Mouse (Mus musculus): ENCODE results near the gene Dock2.

Gene Dock2

DNA sequence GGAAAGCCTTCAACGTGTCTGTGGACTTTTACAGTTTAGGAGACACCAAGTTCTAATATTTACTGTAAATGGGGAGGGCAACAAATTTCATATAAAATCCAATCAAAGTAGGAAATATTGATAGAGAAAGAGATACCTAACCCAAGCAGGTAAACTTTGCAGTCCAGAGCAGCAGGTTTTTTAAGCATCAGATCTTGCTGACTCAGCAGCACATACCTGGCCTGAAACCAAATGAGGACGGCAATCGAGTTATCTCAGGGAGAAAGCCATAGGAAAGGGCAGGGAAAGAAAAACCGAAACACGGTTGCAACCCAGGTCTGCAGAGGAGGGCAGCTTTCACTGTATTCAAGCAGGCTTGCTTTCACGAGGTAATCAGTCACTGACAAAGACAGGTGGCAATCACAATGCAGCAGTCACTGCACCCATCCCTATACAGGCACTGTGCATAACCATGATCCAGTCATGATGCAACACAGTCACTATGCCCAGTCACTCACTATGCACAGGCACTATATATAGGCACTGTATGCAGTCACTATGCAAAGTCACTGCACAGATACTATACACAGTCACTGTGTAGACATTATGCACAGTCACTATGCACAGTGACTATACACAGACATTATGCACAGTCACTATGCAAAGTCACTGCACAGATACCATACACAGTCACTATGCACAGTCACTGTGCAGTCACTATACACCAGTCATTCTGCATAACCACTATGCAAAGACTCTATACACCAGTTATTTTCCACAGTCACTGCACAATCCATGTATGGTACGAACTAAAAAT lies 258.4 kb downstream of the Dock2 start:
- no peak for DNase-seq

DNA sequence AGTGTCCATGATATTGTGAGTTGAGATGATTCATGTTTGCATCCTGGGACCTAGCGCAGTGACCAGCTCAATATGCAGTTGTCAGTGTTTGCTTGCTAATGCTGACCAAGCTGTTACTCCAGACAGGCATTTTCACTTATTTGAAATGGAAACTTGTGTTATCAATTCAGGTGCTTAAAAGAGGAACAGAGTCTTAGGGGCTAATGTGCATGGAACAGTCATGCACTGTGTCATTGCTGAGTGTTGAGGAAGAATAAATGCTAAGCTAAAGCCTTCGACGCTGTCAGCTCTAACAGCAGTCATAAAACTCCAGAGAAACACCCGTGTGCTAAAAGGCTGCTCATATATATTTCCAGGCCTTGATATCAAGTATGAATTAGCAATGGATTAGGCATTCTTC lies 259.1 kb downstream of the Dock2 start:
- DNase-seq: no peak

DNA sequence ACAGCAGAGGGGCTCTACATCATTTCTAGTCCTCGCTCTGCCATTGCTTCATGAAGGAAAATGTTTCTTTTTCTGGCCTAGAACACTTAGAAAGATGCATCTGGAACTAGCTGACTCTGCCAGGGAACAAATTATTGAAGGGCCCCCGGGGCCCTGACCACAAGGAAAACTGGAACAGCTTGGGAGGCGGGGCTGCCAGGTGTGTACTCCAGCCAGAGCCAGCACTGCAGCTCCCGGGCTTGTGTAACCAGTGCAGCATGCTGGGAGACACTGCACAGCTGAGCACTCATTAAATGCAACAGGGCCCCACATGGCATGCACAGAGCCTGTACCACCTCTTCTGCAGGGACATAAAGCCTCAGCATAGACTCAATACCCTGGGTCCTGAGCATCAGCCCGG lies 265.1 kb downstream of the Dock2 start:
- DNase-seq: no peak

DNA sequence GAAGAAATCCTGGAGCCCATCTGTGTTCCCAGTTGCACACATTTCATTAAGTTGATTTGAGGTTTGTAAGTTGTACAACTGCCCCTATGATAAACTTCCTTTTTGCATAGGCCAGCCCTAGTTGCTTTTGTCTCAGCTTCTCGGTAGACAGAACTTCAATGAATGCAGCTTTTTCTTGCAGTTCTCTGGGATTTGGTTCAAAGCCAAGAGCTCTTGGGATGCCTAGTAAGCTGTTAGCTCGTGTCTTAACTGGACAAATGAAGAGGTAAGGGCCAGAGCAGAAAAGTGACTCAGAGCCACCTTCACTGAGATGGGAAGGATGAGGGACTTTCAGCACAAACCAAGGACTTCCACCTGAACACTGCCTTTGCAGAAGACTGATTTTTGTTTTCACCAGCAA lies 266.7 kb downstream of the Dock2 start:
- DNase-seq: no peak

DNA sequence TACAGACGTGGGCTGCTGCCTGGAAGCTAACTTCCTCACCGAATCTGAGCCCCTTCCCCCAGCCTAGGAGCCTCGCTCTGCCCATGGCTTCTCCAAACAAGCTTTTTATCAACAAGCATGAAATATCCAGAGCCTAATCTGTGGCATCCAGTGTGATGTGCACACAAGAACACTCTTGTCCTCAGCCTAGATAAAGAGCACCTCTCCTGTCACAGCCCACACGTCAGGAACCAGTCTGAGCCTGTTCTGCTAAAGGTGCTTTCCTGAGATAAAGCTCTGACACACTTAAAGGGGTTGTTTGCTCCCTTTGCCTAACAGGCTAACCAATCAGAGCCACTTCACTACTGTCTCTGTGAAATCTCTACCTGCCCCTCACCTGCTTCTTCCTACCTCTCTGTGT lies 268.4 kb downstream of the Dock2 start:
- no peak for DNase-seq

DNA sequence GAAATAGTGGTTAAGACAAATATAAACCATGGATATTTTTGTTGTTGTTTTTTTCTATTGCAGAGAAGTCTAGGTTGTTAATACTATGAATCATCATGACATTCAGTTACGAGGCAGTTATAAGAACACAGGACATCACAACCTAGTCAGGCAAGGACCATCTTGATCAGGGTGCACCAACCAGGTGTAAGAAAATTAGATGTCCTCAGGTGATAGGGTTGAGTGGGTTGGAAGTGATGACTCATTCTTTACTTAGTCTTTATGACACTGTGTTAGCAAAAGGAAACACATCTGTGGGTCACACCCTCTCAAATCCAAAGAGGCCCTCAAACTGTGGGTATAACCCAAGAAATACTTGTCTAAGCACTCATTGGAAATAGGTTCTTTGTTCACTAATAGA lies 277.3 kb downstream of the Dock2 start:
- no peak for DNase-seq

DNA sequence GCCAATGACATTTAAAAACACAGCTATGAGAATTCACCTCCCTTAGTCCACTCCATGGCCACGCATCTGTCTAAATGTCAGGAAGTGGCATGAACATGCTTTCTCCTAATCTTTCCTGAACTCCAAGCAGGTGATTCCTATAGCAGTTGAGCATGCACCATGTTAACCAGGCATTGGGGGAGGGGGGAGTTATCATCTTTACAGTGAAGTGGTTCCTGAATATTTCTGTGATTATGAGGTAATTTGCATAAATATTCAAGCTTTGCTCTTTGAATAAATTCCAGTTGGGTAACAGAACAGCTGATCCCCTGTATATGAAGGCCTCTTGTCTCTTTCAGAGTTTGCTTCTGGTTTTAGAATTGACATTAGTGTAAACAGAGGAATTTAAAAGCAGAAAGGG lies 284.0 kb downstream of the Dock2 start:
- DNase-seq: no peak

DNA sequence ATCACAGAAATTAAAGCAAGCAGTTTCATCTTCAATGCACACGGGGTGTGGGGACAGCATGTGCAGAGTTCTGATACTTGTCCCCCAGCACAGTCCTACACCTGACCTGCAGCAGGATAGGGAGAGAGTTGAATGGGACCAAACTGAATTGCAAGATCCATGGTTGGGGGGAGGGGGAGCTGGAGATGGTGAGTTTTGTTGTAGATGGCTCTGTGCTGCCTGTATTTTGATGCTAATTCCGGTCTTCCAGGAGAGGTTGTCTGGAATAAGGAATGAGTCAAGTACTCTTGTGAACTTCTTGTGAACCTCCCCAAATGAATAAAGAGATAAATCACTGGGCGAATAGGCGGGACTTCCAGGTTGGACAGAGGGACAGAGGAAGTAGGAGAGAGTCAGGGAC lies 289.0 kb downstream of the Dock2 start:
- no peak for DNase-seq

DNA sequence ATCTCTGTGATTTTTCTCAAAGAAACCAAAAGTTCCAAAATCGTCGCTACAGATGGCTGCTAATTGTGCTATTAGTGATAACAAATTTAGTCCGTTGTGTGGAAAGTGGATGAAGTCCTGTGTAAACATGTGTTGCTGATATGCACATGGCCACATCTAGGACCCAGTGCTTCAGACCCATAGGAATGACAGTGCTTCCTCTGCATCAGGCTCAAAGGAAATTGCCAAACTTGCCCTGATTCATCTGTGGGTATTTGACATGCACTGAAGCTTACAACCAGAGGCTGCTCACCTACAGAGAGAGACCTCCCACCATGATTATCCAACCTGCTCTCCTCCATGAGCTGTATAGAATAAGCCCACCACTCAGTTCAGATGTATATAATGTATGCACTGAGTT lies 290.7 kb downstream of the Dock2 start:
- DNase-seq: no peak

DNA sequence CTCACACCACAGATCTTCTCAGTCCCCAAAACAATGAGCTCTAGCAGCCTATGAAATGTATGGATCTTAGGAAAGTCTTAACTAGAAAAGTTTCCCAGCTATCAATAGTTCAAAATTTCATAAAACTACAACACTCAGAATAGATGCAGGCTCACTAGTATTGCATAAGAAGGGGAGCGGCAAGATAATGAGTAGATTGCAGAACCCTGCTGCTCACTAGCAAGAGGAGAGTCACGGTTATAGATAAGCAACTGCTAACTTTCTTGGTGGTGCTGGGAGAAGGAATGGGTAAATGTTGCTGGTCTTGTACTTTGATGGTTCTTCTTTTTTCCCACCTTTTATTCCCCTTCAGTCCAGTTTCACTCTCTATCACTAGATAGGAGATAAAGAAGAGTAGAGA lies 291.5 kb downstream of the Dock2 start:
- DNase-seq: no peak

DNA sequence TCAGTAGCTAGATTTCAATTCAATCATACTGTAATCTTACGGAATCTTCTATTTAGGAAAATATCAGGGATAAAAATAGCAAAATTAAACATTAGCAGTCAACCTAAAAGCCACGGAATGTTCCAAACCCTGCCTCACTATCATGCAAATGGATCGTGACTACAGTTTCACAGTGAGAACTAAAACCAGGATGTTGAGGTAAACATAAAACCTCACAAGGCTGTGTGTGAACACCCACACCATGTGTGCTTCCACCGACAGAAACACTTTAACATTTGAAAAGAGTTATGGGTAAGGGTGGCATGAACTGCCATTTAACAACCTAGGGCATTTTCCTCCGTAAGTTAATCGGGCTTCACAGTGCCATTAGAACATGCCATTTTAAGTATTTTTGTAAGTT lies 294.1 kb downstream of the Dock2 start:
- no peak for DNase-seq

DNA sequence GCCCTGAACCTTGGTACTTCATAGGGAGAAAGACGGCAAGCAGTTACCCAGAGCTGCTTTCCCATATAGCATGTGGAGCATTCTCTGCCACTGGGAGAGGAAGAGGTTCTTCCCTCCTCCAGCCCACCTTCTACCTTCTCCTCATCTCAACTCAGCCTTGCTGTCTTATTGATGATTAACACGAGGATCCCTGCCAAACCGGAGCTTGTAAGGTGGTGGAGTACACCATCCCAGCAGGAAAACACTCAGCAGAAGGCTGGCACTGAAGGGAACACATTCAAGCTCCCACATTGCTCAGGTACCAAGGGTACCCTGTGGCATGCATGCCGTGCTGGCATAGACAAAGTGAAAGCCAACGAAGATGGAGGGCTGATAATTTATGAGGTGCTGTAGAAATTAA lies 304.4 kb downstream of the Dock2 start:
- DNase-seq: no peak

DNA sequence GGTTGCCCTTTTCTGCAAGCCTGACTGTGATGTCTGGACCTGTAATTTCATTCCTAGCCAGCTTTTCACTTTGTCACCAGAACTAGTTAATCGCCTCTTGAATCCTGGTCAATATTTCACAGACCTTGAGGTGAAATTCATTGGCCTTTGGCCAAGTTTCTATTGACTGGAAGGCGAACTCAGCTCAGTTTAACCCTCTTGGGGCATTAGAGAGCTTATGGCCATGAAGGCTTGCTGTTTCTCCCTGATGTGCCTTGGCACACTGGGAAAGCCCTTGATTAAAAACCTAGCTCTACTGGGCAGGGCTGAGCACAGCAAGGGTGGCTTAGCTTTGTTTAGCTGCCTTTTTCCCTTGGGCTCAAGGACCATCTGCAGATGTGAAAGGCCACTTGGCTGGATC lies 313.9 kb downstream of the Dock2 start:
- no peak for DNase-seq

DNA sequence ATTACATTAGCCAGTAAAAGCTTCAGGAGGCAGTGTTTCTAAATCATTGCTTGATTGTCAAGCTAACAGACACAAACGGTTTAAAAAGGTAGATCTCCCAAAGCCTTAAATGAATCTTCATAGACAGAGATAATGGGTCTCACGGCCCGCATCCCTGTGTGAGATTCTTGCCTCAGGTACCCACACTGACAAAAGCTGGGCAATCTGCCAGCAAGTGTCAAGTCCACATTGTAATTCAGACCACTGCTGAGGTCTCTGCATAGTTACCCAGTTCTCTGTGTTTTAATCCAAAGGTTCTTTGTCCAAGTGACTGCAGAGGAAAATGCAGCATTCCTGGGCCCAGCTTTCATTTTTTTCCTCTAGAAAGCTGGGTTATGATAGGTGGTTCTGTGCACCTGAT lies 315.1 kb downstream of the Dock2 start:
- DNase-seq: no peak

DNA sequence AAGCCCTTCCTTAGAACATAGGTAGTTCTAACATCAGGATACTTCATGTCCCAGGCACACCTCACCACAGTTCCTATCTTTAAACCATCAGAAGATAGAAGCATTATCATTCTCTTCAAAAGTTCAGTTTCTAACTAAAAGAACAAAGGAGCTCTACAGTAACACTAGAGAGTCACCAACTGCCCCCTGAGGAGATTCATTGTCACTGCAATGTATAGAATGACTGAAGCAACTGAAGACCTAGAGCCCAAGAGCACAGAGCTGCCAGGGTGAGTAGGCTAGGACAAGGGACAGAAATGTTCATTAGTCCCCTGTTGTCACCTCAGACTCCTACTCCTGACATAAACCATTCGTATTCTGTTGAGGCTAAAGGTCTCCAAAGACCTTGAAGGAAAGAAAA lies 316.6 kb downstream of the Dock2 start:
- no peak for DNase-seq

DNA sequence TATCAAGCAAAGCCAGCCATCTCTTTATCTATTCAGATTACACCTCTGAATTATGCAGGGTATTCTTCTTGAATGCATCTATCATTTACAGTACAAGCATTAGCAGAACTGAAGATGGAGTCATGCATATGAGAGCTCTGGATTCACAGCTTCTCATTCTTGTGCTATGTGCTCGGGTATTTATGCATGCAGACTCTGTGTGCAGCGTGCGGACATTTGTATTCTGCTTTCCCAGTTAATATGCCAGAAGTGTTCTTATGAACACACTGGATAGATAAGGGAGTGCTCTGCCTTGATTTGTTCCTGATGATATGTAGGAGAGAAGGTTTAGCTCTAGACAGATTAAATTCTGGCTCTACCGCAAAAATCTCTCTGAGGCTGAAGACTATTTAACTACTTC lies 333.7 kb downstream of the Dock2 start:
- no peak for DNase-seq

DNA sequence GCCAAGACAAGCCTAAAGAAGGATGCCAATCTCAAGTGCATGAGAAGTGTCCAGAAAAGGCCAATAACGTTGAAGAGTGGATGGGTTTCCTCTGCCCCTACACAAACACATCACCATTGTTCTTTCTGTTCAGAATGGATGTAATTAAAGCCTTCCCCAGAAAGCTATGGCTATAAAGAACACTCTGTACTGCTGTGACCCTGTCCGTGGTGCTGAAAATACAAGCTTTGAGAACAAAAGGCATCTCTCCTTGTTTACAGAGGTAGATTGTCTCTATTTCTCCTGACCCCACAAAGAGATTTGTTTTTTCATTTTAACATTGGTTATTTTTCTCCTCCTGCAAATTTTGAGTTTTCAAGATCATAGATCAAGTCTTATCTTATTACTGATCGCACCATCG lies 335.8 kb downstream of the Dock2 start:
- DNase-seq: no peak

DNA sequence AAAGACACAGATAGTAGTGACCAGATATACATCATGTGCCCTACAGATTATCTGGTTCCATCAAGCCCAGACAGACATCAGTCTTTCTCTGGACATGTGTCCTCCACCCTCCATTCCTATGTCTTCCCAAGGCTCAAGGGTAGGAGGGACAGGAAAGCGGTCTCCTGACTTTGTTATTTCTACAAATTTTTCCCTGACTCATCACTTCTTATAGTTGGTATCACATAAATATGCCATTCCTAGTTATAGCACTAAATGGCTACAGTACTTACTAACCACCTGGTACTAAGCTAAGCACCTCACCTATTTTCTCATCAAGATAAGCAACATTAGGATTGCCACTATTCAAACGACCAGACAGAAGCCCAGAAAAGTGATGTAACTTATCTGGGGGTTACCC lies 345.3 kb downstream of the Dock2 start:
- no peak for DNase-seq

DNA sequence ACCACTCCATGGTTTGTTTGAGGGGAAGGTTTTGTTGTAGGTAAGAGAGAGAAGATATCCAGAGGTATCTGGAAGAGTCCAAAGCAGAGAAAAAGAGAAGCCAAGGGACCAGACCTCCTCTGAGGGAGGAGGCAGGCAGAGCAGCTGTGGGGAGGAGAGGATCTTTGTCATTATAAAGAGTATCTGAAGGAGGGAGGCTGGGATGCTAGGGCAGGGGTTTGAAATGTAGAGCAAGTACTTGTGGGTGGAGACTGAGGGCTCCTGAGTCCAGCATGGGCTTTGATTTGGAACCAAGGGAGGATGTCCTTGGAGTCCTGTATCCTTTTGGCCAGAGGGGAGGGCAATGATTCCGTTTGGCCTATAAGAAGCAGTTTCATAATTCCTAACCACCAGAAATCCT lies 346.2 kb downstream of the Dock2 start:
- no peak for DNase-seq

DNA sequence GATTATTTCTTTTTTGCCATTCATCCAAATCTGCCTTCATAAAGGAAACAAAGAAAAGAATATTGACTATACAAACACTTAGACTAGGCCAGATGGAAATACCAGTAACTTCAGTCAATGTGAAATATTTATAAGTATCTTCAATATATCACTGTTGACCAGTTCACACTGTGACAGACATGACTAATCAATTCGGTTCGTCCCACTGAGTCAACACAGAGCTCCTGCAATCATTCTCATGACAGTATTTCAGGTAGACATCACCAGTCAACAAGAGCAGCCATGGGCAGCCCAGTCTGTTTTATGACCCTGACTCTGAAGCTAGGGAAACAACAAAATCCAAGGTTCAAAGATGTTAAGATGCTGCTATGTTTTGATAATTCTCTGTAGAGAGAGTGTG lies 351.7 kb downstream of the Dock2 start:
- no peak for DNase-seq

DNA sequence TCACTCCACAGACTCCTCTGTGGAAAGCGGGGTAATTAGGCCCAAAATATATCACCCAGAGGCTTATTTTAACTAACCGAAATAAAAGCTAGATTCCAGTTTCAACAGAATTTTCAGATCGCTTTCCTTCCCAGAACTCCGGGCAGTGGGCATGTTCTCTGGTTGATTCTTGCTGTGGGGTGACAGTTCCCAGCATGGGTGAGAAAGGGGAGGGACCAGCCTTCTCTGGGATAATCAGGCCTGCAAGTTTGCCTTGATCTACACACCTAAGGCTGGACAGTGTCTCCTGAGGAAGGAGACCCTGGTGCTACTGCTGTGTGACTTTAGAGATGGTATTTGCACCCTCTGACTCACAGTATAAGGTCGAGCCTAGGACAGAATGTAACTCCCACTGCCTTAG lies 352.3 kb downstream of the Dock2 start:
- no peak for DNase-seq

DNA sequence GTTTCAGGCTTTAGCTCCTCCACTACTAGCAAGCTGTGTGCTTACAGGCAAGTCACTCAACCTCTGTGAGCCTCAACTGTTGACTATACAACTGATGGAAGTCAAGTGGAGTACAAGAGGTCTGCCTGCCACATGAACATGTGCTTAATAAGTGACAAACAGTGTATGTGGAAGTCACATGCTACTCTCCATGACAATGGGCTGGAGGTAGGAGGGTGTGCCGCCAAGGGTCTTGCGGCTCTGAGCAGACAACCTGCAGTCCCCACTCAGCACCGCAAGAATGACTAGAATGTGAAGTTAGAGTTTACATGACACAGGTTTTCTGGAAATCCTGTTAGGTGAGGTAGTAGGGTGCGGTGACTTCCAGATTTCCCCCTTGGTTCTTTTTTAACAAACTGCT lies 352.8 kb downstream of the Dock2 start:
- no peak for DNase-seq

DNA sequence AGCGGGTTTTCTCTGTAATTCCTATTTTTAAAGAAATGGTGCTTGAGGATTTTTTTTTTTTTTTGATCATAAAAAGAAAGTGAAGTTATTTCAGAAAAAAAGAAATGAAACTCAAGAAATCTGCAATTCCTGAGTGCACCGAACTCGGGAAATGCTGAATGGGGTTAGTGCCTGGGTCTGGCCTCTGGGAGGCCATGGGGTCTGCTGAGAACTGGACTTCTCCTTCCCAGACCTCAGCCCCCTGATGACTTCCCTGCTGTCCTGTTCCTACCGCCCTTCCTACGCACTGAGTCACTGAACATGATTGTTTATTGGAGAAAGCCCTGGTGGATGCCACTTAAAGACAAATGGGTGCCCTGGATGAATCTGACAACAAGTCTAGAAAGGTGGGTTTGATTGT lies 356.5 kb downstream of the Dock2 start:
- DNase-seq: no peak

DNA sequence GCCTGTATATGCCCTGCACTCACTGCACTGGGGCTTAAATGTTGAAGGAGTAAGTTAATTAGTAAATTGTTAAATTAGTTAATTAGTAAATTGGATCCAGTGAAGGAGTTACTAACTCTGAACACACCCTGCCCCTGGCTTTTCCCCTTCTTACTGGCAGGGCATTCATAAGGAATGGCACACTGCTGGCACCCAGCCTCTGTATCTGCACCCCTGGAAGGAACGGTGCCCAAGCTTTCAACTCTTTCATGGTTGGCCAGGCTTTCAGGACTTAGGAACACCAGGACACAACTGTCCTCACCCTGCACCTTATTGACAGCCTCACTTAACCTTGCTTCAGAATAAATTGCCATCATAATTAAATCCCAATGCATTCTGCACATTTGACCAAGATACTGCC lies 359.1 kb downstream of the Dock2 start:
- DNase-seq: no peak

DNA sequence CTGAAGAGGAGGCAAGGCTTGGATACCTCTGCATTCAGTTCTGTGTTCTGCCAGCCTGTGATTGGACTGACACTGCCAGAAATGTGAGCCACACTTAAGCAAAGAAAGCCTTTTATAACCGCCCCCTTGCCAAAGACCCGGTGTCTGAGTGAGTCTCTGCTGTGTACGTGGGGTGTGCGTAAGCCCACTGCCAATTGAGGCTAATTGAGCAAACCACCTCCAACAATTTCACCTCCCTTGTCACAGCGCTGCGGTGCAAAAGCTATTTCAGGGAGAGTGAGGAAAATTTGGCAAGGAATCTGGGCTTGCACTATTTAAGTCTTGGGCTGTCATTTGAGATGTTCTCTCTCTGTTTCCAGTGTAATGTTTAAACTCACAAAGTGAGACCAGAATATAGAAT lies 362.6 kb downstream of the Dock2 start:
- DNase-seq: peak; percentile 67

DNA sequence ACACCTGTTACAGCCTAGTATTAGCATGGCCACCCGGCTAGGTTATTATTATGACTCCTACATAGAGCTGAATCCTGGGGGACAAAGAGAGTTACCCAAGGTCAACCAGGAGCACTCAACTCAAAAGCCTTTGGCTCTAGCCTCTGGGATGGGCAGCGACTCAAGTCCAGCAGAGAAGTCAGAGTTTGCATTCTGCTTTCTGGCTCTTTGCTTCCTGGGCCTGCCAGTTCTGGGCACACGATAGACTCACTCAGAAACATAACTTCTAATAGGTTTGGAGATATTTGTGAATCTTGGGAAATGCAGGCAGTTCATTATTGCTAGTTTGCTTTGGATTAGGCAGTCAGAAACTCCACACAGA lies 367.1 kb downstream of the Dock2 start:
- DNase-seq: no peak

Data from right cerebral cortex, postnatal 25 days (tissue).